Comparison of ENCODE assay signal across 19 mouse cellular contexts in the genomic region with DNA sequence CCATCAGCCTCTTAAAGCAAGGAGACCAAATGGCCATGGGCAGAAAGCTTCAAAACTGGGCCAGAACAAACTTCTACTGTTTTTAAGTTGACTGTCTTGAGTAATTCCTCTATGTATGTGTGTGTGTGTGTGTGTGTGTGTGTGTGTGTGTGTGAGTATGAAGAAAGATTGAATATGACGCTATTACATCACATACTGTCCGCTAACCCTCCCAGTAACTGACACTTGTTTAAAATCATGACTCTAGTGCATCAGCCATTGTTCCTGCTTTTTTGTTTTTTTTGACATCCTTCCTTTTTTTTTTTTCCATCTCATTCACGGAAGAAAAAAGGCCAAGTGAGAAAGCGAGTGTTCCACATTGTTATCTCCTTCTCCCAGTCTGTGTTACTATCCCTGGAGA.
"Had no signal": no experiment of that assay in that cellular context is flagged by ENCODE, and none has a peak within 500 bp of the region (broad histone marks: within the 10 kb centered on the region; RNA-seq: fewer than 3 reads in every experiment).

No protein-coding gene starts in this region.

- H3K36me3 ChIP-seq: kidney, embryonic 15.5 days; limb, embryonic 12.5 days; limb, embryonic 15.5 days had no signal

- DNase-seq: kidney, adult 11 months; kidney, adult 8-10 months; kidney, postnatal 10 days; kidney, postnatal 36 days; left cerebral cortex, postnatal 4 days; liver, postnatal 0 days; lung, embryonic 14.5 days; midbrain, embryonic 14.5 days; right cerebral cortex, postnatal 4 days; thymus, adult 18-20 months; thymus, postnatal 36 days had no signal

- H3K9me3 ChIP-seq: kidney, embryonic 15.5 days; limb, embryonic 12.5 days; limb, embryonic 15.5 days had no signal

- H3K27ac ChIP-seq: kidney, embryonic 15.5 days; left cerebral cortex, adult 2 months; limb, embryonic 12.5 days; limb, embryonic 15.5 days; liver, embryonic 14.5 days; macrophage; stomach, postnatal 0 days had no signal

- H3K4me3 ChIP-seq: kidney, embryonic 15.5 days; left cerebral cortex, adult 2 months; limb, embryonic 12.5 days; limb, embryonic 15.5 days had no signal

- H3K27me3 ChIP-seq: kidney, embryonic 15.5 days; limb, embryonic 15.5 days had no signal

- ATAC-seq: liver, postnatal 0 days; lung, postnatal 0 days had no signal
